Mouse (Mus musculus): ENCODE measurements around the gene Prss50. TPM values are rescaled to one million over a fixed set of nuclear protein-coding genes. Genes with fewer than 3 reads are reported as not detected.

The Prss50 gene
- polyA plus RNA-seq, 1 experiment from 2014 or later = 0.31 TPM

DNA sequence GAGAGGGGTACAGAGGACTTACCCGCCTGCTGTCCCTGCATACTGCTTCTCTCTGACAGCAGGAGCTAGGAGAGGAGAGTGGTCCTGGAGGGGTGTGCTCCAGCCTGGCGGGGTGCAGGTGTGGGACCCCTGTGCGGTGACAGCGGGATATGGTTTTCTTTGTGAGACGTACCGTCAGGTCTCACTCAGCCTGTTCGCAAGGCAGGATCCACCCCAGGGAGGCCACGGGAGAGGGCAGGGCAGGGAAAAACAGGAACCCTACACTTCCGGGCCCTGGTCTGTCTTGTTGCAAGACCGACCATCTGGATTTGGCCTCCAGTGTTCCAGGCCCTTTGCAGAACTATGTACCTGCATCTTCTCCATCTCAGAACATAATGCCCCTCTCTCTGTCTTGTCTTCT lies 35.7 kb downstream of the Prss50 start:
- 69% methylated on average over 10 of the region's 10 CpGs for WGBS
- Histone ChIP-seq H3K27ac (no peak overlapping the region), H3K36me3 (replicated peaks; ENCODE audit: control insufficient read depth, insufficient read depth) (no peaks in the 10 kb centered on the region), H3K9ac (no peak overlapping the region), H3K27me3 (ENCODE audit: control insufficient read depth, insufficient read depth, low read length) (no peaks in the 10 kb centered on the region), H3K9me3 (ENCODE audit: control insufficient read depth, low read length) (no peaks in the 10 kb centered on the region), H3K4me2 (replicated peaks) (no peak overlapping the region), H3K4me1 (replicated peaks; ENCODE audit: control insufficient read depth, insufficient read depth, low read length) (no peaks in the 10 kb centered on the region), H3K4me3 (replicated peaks; ENCODE audit: low read length) (no peak overlapping the region)
- ATAC-seq (ENCODE audit: low FRiP score) = no peak
- no peak for DNase-seq (ENCODE audit: low spot score)

- Histone ChIP-seq H3K36me3 (replicated peaks; ENCODE audit: control insufficient read depth, insufficient read depth) (no peaks in the 10 kb centered on the region), H3K27ac (no peak overlapping the region), H3K4me1 (replicated peaks; ENCODE audit: control insufficient read depth, insufficient read depth, low read length) (no peaks in the 10 kb centered on the region), H3K4me3 (replicated peaks; ENCODE audit: low read length) (no peak overlapping the region), H3K9ac (no peak overlapping the region), H3K9me3 (ENCODE audit: control insufficient read depth, low read length) (no peaks in the 10 kb centered on the region), H3K4me2 (replicated peaks) (no peak overlapping the region), H3K27me3 (ENCODE audit: control insufficient read depth, insufficient read depth, low read length) (no peaks in the 10 kb centered on the region)
- 56% methylated on average over 5 of the region's 5 CpGs for WGBS
- no peak for ATAC-seq (ENCODE audit: low FRiP score)
- no peak for DNase-seq (ENCODE audit: low spot score)
These were observed 37.7 kb downstream of the Prss50 start for GRCm38 (mm10) chr9:110895507-110895906.

- DNase-seq (ENCODE audit: low spot score) = no peak
These were observed 38.2 kb downstream of the Prss50 start for GRCm38 (mm10) chr9:110895994-110896393.

DNA sequence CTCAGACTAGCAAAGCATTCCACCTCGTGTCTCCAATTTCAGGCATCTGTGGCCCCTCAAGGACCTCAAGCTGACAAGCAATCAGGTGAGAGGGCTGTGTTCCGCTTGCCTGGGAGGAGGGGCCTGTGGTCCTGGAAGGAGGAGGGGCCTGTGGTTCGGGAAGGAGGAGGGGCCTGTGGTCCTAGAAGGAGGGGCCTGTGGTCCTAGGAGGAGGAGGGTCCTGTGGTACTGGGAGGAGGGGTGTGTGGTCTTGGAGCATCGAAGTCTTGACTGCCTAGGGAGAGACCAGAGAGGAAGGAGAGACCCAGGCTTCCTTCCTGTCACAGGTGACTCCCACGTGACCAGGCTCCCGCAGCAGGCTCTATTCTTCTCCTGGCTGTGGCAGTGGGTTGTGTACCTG lies 38.8 kb downstream of the Prss50 start:
- H3K9ac ChIP-seq = no peak overlapping the region
- ATAC-seq (ENCODE audit: low FRiP score) (peak; percentile 32; the same call in 1 of the 2 replicates), DNase-seq (ENCODE audit: low spot score) (no peak)
- H3K9me3 ChIP-seq (ENCODE audit: control insufficient read depth, low read length) = no peaks in the 10 kb centered on the region
- H3K4me1 ChIP-seq (replicated peaks; ENCODE audit: control insufficient read depth, insufficient read depth, low read length) = no peaks in the 10 kb centered on the region
- H3K36me3 ChIP-seq (replicated peaks; ENCODE audit: control insufficient read depth, insufficient read depth) = no peaks in the 10 kb centered on the region
- H3K4me3 ChIP-seq (replicated peaks; ENCODE audit: low read length) = no peak overlapping the region
- 9% methylated on average over 6 of the region's 6 CpGs for WGBS
- 0 out of 2 replicates have a peak overlapping the region, but pooled peaks have one; percentile 21 for H3K4me2 ChIP-seq (replicated peaks)
- H3K27ac ChIP-seq = no peak overlapping the region
- H3K27me3 ChIP-seq (ENCODE audit: control insufficient read depth, insufficient read depth, low read length) = no peaks in the 10 kb centered on the region

More at GRCm38 (mm10) chr9:110895994-110896393, 38.2 kb downstream of the Prss50 start:
- H3K9me3 ChIP-seq (ENCODE audit: control insufficient read depth, low read length) = no peaks in the 10 kb centered on the region
- 17% methylated on average over 7 of the region's 7 CpGs for WGBS
- no peaks in the 10 kb centered on the region for H3K36me3 ChIP-seq (replicated peaks; ENCODE audit: control insufficient read depth, insufficient read depth)
- H3K4me1 ChIP-seq (replicated peaks; ENCODE audit: control insufficient read depth, insufficient read depth, low read length) = no peaks in the 10 kb centered on the region
- no peak overlapping the region for H3K27ac ChIP-seq
- 0 out of 2 replicates have a peak, but pooled peaks have one; percentile 29 for ATAC-seq (ENCODE audit: low FRiP score)
- no peaks in the 10 kb centered on the region for H3K27me3 ChIP-seq (ENCODE audit: control insufficient read depth, insufficient read depth, low read length)
- no peak overlapping the region for H3K4me3 ChIP-seq (replicated peaks; ENCODE audit: low read length)
- H3K4me2 ChIP-seq (replicated peaks) = peak overlapping the region; percentile 21; the same call in 1 of the 2 replicates
- no peak overlapping the region for H3K9ac ChIP-seq

DNA sequence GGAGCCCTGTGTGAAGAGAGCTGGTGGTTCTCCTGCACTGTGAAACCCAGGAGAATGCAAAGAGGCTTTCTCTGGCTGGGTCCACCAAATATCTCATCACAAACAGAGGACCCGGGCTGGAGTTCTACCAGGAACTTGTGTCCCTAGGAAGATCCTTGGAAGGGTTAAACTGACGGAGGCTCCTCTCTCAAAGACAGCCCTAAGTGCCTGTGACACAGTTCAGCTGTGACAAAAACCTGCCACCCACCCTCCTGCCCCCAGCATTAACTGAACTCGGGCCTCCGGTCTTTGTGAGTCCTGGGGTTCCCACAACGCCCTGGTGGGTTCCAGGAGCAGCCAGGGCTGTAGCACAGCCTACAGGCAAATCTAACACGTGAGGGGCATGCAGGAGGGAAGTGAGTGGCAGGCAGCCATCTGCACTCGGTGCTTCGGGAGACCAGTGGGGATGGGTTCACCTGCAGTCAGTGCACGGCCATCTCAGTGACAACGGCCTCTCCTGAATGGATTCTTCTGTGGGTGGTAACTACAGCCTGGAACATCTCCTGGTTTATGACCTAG lies 41.8 kb downstream of the Prss50 start:
- 61% methylated on average over 10 of the region's 10 CpGs for whole genome bisulfite sequencing
- H3K27me3 ChIP-seq (ENCODE audit: control insufficient read depth, insufficient read depth, low read length) = no peaks in the 10 kb centered on the region
- no peak overlapping the region for H3K27ac ChIP-seq
- no peaks in the 10 kb centered on the region for H3K9me3 ChIP-seq (ENCODE audit: control insufficient read depth, low read length)
- no peak overlapping the region for H3K9ac ChIP-seq
- H3K4me3 ChIP-seq (replicated peaks; ENCODE audit: low read length) = no peak overlapping the region
- ATAC-seq (ENCODE audit: low FRiP score) (no peak), DNase-seq (ENCODE audit: low spot score) (no peak)
- no peaks in the 10 kb centered on the region for H3K36me3 ChIP-seq (replicated peaks; ENCODE audit: control insufficient read depth, insufficient read depth)
- no peaks in the 10 kb centered on the region for H3K4me1 ChIP-seq (replicated peaks; ENCODE audit: control insufficient read depth, insufficient read depth, low read length)
- H3K4me2 ChIP-seq (replicated peaks) = no peak overlapping the region

- ATAC-seq (ENCODE audit: low FRiP score) (no peak), DNase-seq (ENCODE audit: low spot score) (no peak)
- no peak overlapping the region for H3K4me2 ChIP-seq (replicated peaks)
- H3K4me1 ChIP-seq (replicated peaks; ENCODE audit: control insufficient read depth, insufficient read depth, low read length) = no peaks in the 10 kb centered on the region
- no peaks in the 10 kb centered on the region for H3K36me3 ChIP-seq (replicated peaks; ENCODE audit: control insufficient read depth, insufficient read depth)
- no peak overlapping the region for H3K4me3 ChIP-seq (replicated peaks; ENCODE audit: low read length)
- 87% methylated on average over 6 of the region's 6 CpGs for WGBS
- no peaks in the 10 kb centered on the region for H3K9me3 ChIP-seq (ENCODE audit: control insufficient read depth, low read length)
- no peaks in the 10 kb centered on the region for H3K27me3 ChIP-seq (ENCODE audit: control insufficient read depth, insufficient read depth, low read length)
- no peak overlapping the region for H3K27ac ChIP-seq
- H3K9ac ChIP-seq = no peak overlapping the region
These were observed 43.4 kb downstream of the Prss50 start for GRCm38 (mm10) chr9:110901204-110901603.

- no peak for DNase-seq (ENCODE audit: low spot score)
- no peak overlapping the region for H3K9ac ChIP-seq
- 86% methylated on average over 4 of the region's 4 CpGs for WGBS
- no peaks in the 10 kb centered on the region for H3K9me3 ChIP-seq (ENCODE audit: control insufficient read depth, low read length)
- no peak overlapping the region for H3K4me3 ChIP-seq (replicated peaks; ENCODE audit: low read length)
- H3K4me2 ChIP-seq (replicated peaks) = no peak overlapping the region
- ATAC-seq (ENCODE audit: low FRiP score) = no peak
- H3K27me3 ChIP-seq (ENCODE audit: control insufficient read depth, insufficient read depth, low read length) = no peaks in the 10 kb centered on the region
- H3K27ac ChIP-seq = no peak overlapping the region
- H3K4me1 ChIP-seq (replicated peaks; ENCODE audit: control insufficient read depth, insufficient read depth, low read length) = no peaks in the 10 kb centered on the region
- no peaks in the 10 kb centered on the region for H3K36me3 ChIP-seq (replicated peaks; ENCODE audit: control insufficient read depth, insufficient read depth)
These were observed 44.5 kb downstream of the Prss50 start for GRCm38 (mm10) chr9:110902271-110902670.

DNA sequence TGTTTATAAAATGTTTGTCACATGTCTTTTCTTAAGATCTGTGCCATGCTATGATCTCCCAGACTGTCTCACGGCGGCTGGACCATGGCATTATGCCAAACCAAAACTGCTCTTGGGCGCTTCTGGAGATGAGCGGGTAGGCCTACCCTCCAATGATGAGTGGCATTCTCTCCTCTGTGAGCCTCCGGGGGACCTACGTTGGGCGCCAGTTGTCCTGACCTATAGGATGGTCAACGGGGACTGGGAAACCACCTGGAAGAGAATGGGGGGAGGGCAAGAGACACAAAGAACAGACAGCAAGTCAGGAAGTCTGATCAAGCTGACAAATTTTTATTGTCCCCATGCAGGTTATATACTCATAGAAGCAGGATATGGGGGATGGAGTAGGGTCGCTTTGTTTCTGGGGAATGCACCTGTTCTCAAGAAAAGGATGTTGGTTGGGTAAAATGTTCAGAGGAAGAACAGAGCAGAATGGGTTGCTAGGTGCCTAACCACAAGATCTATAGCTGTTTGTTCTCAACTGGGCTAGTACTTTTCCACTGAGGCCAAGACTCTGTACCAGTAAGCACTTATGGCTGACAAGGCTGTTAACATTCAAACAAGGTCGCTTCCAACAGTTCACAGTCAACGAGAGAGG lies 49.6 kb downstream of the Prss50 start:
- DNase-seq (ENCODE audit: low spot score) (no peak), ATAC-seq (ENCODE audit: low FRiP score) (no peak)
- Histone ChIP-seq H3K27ac (no peak overlapping the region), H3K27me3 (ENCODE audit: control insufficient read depth, insufficient read depth, low read length) (no peaks in the 10 kb centered on the region), H3K36me3 (replicated peaks; ENCODE audit: control insufficient read depth, insufficient read depth) (no peaks in the 10 kb centered on the region), H3K4me2 (replicated peaks) (no peak overlapping the region), H3K9me3 (ENCODE audit: control insufficient read depth, low read length) (no peaks in the 10 kb centered on the region), H3K4me3 (replicated peaks; ENCODE audit: low read length) (no peak overlapping the region), H3K9ac (no peak overlapping the region), H3K4me1 (replicated peaks; ENCODE audit: control insufficient read depth, insufficient read depth, low read length) (no peaks in the 10 kb centered on the region)
- WGBS = 95% methylated on average over 11 of the region's 11 CpGs

DNA sequence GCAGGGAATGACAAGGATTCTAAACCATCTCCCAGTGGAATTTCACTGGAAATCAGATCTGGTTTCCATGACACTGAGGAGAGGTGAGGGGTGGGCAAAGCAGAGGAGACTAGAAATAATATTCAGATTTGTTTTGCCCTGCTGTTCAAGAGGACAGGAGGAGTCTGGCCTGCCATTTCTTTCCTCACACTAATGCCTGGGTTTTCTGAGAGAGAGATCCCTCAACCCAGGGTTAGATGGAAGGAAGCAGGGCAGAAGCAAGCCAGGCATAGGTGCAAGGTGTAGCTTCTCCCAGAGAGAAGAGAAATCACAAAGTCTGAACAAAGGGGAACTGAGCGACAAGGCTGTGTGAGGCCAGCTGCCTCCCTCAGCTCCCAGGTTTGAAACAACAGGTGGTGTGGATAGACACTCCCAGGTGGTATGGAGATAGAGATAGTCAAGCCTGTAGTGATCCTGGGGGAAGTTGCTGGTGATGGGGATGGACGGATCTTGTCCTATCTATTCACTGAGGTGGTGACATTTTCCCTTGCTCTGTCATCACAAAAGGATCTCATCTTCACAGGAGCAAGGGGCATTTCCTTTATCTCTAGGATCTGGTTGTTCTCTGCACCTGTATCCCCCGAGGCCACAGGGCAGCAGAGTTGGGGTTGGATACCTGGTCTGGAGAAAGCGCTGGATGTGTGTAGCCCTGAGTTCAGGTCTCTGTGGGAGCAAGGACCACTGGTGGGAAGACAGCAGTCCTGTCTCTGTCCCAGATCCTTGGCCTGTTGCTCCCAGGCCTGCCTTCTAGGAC lies 50.3 kb downstream of the Prss50 start:
- Histone ChIP-seq H3K4me2 (replicated peaks) (no peak overlapping the region), H3K27me3 (ENCODE audit: control insufficient read depth, insufficient read depth, low read length) (no peaks in the 10 kb centered on the region), H3K9me3 (ENCODE audit: control insufficient read depth, low read length) (no peaks in the 10 kb centered on the region), H3K4me3 (replicated peaks; ENCODE audit: low read length) (no peak overlapping the region), H3K4me1 (replicated peaks; ENCODE audit: control insufficient read depth, insufficient read depth, low read length) (no peaks in the 10 kb centered on the region), H3K9ac (no peak overlapping the region), H3K27ac (no peak overlapping the region), H3K36me3 (replicated peaks; ENCODE audit: control insufficient read depth, insufficient read depth) (no peaks in the 10 kb centered on the region)
- WGBS = 83% methylated on average over 4 of the region's 4 CpGs
- no peak for ATAC-seq (ENCODE audit: low FRiP score)
- no peak for DNase-seq (ENCODE audit: low spot score)
